Mouse (Mus musculus): ENCODE measurements around the gene Slc41a2.
"Not testable (repeated sequence)": the region's sequence is repeated elsewhere in the genome, so short reads cannot be mapped to it uniquely, and the experiment has no call there.

Gene Slc41a2

GRCm38 (mm10) chr10:83337159-83337951, at the start of gene Slc41a2:
Gene Slc41a2 (minus strand): TSS chr10:83337882.
- in situ Hi-C loops (cut with MboI, MseI) = loop anchor here (25.0 kb wide), 1 partner anchor 1700 kb away; the partner anchor contains the start of genes Ankrd24, Gm10778 and Sirt6

DNA sequence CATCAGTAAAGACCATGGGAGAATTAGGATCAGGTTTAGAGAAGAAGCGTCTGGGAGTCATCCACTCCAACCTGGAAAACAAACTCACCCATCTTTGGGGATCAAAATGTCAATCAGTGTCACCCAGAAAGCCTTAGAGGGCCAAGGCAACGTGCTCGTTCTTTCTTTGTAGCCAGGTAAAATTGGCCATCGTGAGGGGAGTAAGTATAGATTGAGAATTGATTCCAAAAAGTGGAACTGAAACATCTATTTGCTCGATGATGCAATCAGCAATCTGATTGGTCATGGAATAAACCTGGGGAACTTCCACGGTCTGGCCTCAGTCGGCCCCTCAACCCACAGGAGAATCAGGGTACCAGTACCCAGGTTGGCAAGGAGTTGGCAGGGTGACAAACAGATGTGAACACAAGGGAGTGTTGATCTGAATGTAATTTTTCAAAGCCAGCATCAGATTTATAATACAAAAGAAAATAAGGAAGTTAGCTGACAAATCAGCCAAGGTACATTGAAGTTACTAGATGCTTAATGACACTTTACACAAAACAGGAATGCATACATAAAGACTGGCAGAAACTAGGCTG, 47.7 kb upstream of the Slc41a2 start:
- in situ Hi-C loops (cut with MboI, MseI) = no loop called here

GRCm38 (mm10) chr10:83384456-83385215, 47.0 kb upstream of the Slc41a2 start:
- in situ Hi-C loops (cut with MboI, MseI) = no loop called here

DNA sequence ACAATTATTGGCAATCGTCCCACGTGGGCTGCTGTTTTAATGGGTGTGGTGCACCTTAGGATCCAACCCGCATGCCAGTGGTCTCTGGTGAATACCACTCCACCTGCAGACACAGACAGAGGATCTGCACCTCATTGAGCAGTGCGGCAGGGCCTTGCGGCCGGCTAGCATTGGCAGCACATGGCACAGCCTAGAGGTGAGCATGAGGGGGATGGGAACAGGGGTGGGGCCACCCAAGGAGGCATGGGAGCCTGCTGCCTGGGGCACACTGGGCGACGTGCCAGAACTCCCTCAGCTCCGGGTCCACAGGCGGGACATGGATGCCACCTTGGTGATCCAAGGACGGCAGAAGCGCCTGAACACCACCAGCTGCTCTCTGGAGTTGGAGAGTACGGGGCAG, 46.2 kb upstream of the Slc41a2 start:
- in situ Hi-C loops (cut with MboI, MseI) = no loop called here

GRCm38 (mm10) chr10:83382988-83383387, 45.3 kb upstream of the Slc41a2 start:
- in situ Hi-C loops (cut with MboI, MseI) = no loop called here

GRCm38 (mm10) chr10:83382528-83382927, 44.8 kb upstream of the Slc41a2 start:
- in situ Hi-C loops (cut with MboI, MseI) = no loop called here

DNA sequence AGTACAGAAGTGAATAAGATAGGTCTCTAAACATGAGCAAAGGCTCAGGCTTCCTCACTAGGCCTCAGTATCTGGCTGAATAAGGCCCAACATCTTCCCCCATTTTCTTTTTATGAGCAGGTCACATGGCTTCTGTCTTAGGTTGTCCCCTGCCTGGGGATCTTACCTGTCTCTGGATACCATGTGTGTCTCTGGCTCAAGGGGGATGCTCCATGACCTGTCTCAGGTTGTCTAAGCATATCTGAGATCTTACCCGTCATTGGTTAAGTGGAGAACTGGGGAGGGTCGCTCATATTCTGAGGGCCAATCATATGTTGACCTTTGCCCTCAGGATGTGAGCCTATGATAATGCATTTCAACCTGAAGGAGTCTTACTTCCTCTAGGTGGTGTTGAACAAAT, 42.8 kb upstream of the Slc41a2 start:
- in situ Hi-C loops (cut with MboI, MseI) = no loop called here

DNA sequence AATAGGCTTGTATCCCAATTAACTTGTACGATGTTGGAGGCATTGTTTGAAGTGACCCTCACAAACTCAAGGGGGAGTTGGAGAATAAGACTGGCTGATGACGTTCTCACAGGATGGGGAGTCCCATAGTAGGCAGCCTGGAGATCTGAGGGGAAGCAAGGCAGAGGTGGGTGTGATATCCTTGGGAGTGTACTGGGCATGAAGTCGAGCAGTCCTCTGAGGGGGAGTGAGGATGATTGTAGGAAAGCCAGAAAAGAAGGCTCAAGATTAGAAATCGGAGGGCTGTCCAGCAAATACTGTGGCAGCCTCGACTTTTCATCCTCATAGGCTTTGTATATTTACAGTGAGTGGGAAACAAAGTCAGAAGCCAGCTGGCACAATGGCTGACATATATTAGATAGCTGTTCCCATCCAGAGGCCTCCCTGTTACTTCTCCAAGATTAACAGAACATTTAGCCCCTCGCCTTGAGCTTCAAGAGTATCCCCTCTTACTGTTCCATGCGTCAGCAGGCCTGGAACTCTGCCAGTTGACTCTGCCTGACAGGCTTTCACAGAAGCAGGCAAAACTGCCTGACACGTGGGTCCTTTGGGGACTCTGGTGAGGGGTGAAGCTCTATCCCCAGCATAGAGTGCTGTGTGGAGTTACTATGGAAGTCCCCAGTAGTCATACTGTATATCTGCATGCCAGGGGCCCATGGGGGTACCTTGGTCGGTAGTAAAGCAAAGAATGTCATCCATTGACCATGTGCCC, 40.6 kb upstream of the Slc41a2 start:
- in situ Hi-C loops (cut with MboI, MseI) = no loop called here

- in situ Hi-C loops (cut with MboI, MseI) = no loop called here
Observed at GRCm38 (mm10) chr10:83376911-83377682, 39.4 kb upstream of the Slc41a2 start.

GRCm38 (mm10) chr10:83375458-83375857, 37.8 kb upstream of the Slc41a2 start:
- in situ Hi-C loops (cut with MboI, MseI) = not testable (repeated sequence)

- in situ Hi-C loops (cut with MboI, MseI) = no loop called here
Observed at GRCm38 (mm10) chr10:83374045-83374656, 36.5 kb upstream of the Slc41a2 start.

GRCm38 (mm10) chr10:83368918-83369317, 31.2 kb upstream of the Slc41a2 start:
- in situ Hi-C loops (cut with MboI, MseI) = no loop called here

DNA sequence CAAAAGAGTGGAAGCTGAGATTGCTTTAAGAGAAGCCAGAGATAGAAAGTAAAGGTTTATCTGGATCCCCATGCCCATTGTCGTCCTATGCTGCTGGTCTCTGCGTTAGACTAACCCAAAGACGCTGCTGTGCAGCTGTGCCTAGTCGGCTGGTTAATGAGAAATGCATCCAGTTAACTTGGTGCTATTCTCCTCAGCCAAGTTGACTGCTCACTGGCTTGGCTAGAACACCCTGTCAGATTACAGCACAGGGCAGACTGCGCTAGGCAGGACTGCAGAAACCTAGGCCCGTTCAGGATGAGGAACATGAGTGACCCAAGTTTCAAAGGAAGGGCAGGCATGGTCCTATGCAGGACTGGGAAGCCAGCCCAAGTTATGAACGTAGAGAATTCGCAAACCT, 25.8 kb upstream of the Slc41a2 start:
- in situ Hi-C loops (cut with MboI, MseI) = no loop called here

DNA sequence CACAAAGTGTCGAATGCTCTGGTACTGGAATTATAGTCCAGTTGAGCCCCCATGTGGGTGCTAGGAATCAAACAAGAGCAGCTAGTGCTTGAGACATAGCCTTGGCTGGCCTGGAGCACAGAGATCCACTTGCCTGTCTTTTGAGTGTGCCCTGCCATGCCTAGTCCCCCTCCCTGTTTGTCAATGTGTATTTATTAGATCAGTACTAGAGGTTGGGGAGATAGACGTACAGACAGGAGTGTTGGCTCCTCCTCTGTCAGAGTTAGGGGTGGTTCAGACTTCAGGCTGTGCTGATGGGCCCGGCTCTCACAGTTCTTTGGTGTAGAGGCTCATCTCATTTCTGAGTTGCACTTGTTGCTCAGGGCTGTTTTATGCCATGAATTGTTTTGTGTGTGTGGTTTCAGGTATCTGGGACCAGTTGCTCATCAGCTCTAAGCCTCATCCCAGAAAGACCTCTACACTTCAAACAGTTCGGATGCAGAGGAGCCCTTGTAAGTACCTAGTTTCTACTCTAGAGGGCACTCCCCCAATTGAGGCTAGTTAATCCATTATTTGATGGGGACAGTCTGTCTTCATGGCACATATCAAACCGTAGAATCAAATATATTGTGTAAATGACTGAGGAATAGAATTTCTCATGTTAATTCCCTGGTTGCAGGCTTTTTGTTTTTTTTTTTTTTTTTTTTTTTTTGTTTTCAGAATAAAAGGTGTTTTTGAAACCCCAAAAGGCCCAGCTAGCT, 24.1 kb upstream of the Slc41a2 start:
- in situ Hi-C loops (cut with MboI, MseI) = no loop called here

GRCm38 (mm10) chr10:83360356-83360755, 22.7 kb upstream of the Slc41a2 start:
- in situ Hi-C loops (cut with MboI, MseI) = no loop called here

GRCm38 (mm10) chr10:83359956-83360355, 22.3 kb upstream of the Slc41a2 start, which contains the start of gene D10Wsu102e:
Gene D10Wsu102e (plus strand): TSS chr10:83360221.
- in situ Hi-C loops (cut with MboI, MseI) = no loop called here

- in situ Hi-C loops (cut with MboI, MseI) = no loop called here
Observed at GRCm38 (mm10) chr10:83359451-83359850, 21.8 kb upstream of the Slc41a2 start.

DNA sequence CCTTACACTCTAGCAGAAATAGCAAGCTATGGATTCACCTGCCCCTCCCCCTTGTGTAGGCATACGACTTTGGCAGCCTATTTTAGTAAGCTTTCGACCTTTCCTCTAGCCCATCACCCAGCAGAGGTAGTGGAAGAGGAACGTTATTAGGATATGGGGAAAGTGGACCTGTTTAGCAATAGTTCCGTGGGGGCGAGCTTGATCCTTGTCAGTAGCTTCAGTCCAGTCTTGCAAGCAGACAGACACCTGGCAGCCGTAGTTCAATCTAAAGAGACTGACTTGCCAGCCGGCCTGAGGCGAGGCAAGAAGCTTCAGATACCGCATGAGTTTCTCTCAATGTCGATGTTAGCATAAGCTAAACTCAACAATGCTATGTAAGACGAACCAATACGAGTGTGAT, 18.7 kb upstream of the Slc41a2 start:
- in situ Hi-C loops (cut with MboI, MseI) = no loop called here

DNA sequence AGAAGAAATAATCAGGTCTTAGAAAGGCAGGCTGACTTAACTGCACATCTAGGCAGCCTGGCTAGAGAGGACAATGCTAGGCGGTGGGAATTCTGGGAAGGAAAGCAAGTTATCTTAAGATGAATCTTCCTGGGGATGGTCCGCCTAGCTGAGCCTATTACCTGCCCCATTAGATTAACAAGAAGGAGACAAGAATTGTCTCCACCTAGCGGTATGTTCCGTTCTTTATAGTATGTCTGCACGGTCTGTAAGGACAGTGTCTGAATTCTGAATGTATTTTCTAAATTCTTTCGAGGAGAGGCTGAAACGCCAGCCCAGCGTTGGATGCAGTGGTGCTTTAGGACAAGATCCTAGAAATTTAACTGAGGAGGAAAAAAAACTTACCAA, 16.6 kb upstream of the Slc41a2 start:
- in situ Hi-C loops (cut with MboI, MseI) = no loop called here
